Mouse (Mus musculus) gastrocnemius, postnatal 4 days (tissue): ENCODE measurements around the gene Trib2. TPM values are rescaled to one million over a fixed set of nuclear protein-coding genes. Genes with fewer than 3 reads are reported as not detected.

Experiments
- DNase-seq, 2 experiments: peaks; one replicate each; pipeline ENCODE4 v3.0.0; 2021 to 2022; ENCODE audit warnings: low spot score in 2 of 2, mixed read lengths in 2 of 2
- long read RNA-seq, 2 experiments: library from polyadenylated mRNA; stranded (forward); transcript quantifications; one replicate each; pipeline ENCODE4 v2.0.0; 2021
- total RNA-seq, 2 experiments: library from RNA; stranded (reverse); gene quantifications; 2 replicates each; pipeline ENCODE4 v1.2.3; 2021

Trib2 gene
- 10 to 100 TPM; 38.8 to 43.4 TPM for total RNA-seq
- long read RNA-seq, experiment 1, full-length matches to known transcripts = 35 of 49 reads
- long read RNA-seq, experiment 1, partial matches to known transcripts = 4 of 49 reads
- long read RNA-seq, experiment 1, other reads (novel, unspliced or antisense) = 10 of 49 reads
- long read RNA-seq, experiment 2, full-length matches to known transcripts = 32 of 47 reads
- long read RNA-seq, experiment 2, partial matches to known transcripts = 1 of 47 reads
- long read RNA-seq, experiment 2, other reads (novel, unspliced or antisense) = 14 of 47 reads

DNA sequence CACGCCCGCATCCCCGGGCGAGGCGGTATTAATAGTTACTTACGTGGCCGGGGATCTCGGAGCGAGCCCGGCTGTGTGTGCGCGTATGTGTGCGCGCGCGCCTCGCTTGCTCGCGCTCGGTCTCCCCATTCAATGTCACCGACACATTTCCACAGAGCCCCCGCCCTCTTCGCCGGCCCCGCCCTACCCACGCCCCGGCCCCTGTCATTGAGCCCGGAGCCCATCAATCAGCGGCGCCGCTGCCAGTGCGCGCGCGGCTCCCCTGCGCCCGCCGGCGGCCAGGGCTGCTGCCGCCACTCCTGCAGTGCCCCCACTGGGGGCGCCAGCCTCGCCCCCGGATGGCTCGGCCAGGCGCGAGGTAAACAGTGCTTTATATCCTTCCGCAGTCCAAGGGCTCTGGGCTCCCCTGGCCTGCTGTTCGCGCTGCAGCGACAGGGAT lies at the start of gene Trib2:
TSS of gene Trib2 (minus strand) at position 183 of the 439 bp plus-strand sequence.
- peak; percentile 86 to 93 for DNase-seq

DNA sequence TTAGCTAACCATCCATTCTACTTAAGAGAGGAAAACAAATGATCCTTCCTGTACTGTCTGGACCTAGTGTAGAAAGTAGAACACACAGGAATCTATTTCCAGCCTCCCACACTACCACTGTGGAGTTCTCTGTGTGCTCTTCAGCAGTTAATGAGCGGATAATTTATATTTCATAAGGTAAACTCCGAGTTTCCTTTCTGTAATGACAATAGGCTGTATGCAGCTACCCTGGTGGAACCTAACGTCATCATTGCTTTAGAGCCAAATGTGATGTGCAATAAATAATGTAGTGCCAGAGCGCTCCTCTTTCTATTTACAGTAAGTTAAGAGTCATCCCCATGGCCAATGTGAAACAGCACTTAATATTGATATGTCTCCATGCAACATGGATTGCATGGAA lies 41.3 kb upstream of the Trib2 start:
- no peak for DNase-seq

DNA sequence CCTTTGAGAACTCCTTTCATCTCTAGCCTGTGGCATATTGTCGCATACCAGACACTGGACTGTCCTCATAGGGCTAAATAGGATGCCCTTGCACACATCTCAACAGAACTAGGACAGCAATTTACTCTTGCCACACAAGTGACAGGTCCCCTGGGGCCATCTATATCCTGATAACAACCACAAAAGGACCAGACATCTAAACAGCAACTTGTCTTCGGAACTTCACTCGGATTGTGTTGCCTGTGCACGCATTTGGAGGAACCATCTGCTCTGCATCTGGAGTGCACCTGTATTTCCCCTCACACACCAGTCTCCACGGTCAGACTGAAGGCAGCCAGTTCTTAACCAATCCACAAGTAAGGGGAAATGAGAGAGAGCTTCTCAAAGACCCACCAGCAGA lies 39.2 kb upstream of the Trib2 start:
- no peak for DNase-seq

DNA sequence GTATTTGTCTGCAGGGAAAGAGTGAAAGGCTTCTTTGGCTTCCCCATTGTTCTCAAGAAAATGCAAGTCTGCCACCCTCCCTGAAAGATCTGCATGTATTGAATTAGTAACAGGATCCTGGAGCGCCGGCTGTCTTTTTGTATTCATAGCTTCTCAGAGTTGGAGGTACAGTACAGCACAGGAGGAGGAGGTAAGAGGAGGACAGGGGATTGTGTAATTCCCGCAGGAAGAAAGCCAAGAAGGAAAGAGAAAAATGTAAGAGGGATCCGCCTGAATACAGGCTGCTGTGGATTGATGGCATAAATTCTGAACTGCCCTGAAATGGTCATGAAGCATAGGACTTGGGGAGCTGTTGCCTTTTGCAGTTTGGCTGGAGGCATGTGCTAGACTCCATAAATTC lies 36.1 kb upstream of the Trib2 start:
- DNase-seq = no peak

DNA sequence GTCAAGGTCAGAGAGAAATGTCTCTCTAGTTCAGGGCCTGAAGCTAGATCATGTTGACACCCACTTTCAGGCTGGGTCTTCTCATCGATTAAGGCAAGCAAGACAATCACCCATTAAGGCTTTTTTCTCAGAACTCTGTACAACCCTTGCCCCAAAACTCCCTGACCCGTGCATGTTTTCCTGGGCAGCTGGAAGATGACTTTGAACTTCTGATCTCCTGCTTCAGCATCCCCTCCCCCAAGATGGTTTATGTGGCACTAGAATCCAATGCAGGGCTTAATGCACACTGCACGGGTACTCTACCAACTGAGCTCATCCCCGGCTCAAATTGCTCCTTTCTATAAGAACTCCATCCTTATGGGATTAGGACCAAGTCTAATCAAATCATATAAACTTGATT lies 35.3 kb upstream of the Trib2 start:
- DNase-seq = no peak

- peak in 1 of 2 experiments; percentile 45 for DNase-seq
These were observed 33.7 kb upstream of the Trib2 start for GRCm38 (mm10) chr12:15850441-15850895.

- peak in 1 of 2 experiments; percentile 55 for DNase-seq
These were observed 33.2 kb upstream of the Trib2 start for GRCm38 (mm10) chr12:15849861-15850294.

- no peak for DNase-seq
These were observed 31.7 kb upstream of the Trib2 start for GRCm38 (mm10) chr12:15848391-15848790.

- DNase-seq = no peak
These were observed 28.0 kb upstream of the Trib2 start for GRCm38 (mm10) chr12:15844701-15845100.

GRCm38 (mm10) chr12:15840864-15841557 lies 24.3 kb upstream of the Trib2 start:
- DNase-seq = no peak

DNA sequence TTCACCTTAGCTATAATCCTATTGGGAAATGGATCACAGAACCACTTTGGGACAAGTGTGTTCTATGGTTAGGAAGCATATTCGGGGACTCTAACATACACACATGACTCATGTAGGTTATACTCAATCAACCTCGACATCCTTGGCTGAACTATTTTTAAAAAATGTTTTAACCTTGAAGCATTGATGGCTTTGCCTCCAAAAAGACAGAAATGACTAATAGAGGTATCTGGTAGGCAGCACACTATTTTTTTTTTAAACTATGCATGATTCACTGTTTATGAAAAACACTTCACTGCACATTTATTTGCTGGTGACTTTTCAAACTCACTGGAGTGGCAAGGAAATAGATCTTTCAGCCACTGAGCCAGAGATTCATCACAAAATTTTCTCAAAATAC lies 21.5 kb upstream of the Trib2 start:
- no peak for DNase-seq

DNA sequence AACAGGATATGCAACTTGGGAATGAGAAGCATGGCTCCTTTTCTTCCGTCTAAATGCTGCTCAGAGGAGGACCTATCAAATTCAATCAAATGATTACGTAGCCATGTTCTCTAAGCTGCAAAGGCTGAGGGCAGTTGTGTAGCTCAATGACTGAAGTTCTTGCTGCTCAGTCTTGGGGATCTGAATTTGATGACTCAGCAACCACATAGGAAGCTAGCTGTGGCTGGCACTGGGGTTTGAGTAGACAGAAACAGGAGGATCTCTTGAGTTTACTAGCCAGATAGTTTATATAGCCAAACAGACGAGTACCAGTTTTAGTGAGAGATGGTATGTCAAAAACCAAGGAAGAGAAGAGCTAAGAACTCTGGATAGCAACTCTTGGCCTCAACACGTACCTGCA lies 20.8 kb upstream of the Trib2 start:
- no peak for DNase-seq

DNA sequence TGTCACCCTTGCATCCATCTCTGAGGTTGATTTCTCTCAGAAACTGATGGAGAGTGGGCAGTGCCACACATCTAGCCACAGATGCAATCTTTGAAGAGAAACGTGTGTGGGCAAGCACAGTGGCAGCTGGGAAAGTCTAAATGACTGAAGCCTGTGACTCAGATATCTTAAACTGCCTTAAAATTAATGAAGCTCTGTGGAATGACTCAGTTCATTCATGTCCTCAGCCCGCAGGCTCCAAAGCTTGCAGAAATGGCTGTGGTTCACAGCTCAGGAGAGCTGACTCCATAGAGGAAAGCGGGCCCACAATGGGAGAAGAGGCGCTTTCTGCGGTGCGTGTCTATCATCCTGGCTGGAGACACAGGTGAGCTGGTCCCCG lies 15.9 kb upstream of the Trib2 start:
- no peak for DNase-seq

GRCm38 (mm10) chr12:15831941-15832673 lies 15.4 kb upstream of the Trib2 start:
- DNase-seq = no peak

- no peak for DNase-seq
These were observed 14.0 kb upstream of the Trib2 start for GRCm38 (mm10) chr12:15830750-15831149.

DNA sequence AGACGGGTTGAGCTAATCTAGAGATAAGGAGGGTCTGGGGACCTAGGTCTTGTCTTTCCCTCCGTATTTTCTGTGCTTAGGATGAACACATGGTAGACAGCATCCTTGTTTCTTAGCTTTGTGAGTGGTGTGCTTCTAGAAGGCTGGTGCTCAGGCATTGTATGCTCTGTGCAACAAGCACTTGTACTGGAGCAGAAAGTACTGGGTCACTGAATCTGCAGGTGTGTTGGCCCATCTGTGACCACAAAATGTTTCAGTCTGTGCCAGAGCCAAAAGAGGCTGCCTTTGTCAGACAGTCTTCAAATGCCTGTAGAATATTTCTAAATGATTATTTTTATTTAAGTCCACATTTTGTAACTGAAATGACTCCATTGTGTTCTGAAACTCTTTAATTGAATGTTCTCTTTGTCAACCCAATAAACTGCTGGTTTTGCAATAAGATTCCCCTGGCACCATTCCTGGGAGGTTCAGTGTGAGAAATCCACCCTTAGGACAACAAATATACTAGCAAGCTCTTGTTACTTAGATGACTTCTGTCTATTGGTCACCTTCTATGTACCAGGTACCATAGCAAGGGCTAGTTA lies 12.2 kb upstream of the Trib2 start:
- DNase-seq = no peak

- no peak for DNase-seq
These were observed 4.3 kb upstream of the Trib2 start for GRCm38 (mm10) chr12:15821019-15821418.

- peak in 1 of 2 experiments; percentile 27 for DNase-seq
These were observed 643 bp upstream of the Trib2 start for GRCm38 (mm10) chr12:15817365-15817764.

GRCm38 (mm10) chr12:15816254-15816605 lies 492 bp downstream of the Trib2 start:
- DNase-seq = peak in 1 of 2 experiments; percentile 57

DNA sequence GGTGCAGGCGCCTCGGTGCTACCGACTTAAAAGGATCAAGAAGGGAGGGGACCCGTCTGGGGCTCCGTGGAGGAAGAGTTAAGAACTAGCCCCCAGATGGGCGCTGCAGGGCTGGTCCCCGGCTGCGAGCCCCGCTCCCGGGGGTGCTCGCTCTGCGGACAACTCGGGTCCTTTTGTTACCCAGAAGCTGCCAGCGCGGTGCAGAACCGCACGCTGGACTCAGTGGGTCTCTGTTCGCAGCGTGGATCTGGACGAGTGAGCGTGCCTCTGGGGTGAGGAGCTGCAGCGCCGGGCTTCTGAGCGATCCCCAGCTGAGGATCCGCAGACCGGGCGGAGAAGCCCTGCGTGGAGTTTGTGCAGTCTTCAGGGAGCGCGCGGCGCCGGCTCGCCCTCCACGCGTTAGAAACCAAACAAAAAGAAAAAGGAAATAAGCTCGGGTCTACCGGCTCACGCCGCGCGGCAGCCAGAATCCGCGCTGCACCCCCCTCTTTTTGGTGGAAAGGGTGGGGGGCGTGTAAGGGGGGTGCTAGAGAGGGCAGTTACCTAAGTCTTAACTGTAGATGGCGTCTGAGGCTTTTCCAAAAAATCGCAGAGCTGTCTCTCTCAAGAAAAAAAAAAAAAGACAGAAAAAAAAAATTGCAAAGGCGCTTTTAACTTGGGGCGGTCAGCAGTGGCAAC lies 1.0 kb downstream of the Trib2 start:
- peak; percentile 39 to 64 for DNase-seq

GRCm38 (mm10) chr12:15815170-15815575 lies 1.5 kb downstream of the Trib2 start:
- DNase-seq = peak; percentile 34 to 51
